Mouse (Mus musculus) Muller cell, postnatal 12 days (primary cell): ENCODE results near the gene Dbnl.
A peak's percentile ranks its signal among the peaks of the same experiment; 100 is the strongest.

ENCODE experiments used
- DNase-seq: peaks from one replicate; pipeline ENCODE4 v3.0.0-alpha.2; 2015; ENCODE audit errors: inconsistent ontology term

Gene Dbnl

GRCm38 (mm10) chr11:5837251-5838246, 49.3 kb downstream of the Dbnl start, which contains the start of gene Polm:
Gene Polm (minus strand): TSS chr11:5838016.
- peak; percentile 97 for DNase-seq

- no peak for DNase-seq
Measured at GRCm38 (mm10) chr11:5840346-5840745, 52.1 kb downstream of the Dbnl start.

DNA sequence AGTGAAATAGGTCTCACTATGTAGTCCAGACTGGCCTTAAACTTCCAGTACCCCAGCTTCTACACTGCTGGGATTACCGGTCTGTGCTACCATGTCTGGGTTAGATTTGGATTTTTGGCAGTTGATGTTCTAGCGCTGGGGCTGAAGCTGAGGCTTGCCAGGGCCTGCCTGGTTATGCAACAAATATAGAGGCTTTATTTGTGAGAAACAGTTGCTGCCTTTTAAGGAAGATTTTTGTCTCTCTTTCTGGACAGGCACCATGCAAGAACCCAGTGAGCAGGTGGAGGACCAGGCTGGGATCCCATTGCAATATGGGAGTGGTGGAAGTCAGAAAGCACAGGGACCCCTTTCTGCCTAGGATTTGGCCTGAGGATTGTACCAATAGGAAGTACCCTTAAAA, 53.5 kb downstream of the Dbnl start:
- no peak for DNase-seq

DNA sequence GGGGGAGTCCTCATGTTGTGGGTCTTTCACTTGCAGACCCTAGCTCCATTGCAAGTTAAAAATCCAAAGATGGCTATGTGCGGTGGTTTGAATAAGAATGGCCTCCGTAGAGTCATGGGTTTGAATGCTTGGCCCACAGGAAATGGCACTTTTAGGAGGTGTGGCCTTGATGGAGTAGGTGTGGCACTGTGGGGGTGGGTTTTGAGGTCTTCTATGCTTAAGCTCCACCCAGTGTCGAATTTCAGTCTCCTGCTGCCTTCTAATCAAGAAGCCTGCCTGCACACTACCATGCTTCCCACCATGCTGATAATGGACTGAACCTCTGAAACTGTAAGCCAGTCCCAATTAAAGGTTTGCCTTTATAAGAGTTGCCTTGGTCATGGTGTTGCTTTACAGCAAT, 54.8 kb downstream of the Dbnl start:
- DNase-seq: no peak

DNA sequence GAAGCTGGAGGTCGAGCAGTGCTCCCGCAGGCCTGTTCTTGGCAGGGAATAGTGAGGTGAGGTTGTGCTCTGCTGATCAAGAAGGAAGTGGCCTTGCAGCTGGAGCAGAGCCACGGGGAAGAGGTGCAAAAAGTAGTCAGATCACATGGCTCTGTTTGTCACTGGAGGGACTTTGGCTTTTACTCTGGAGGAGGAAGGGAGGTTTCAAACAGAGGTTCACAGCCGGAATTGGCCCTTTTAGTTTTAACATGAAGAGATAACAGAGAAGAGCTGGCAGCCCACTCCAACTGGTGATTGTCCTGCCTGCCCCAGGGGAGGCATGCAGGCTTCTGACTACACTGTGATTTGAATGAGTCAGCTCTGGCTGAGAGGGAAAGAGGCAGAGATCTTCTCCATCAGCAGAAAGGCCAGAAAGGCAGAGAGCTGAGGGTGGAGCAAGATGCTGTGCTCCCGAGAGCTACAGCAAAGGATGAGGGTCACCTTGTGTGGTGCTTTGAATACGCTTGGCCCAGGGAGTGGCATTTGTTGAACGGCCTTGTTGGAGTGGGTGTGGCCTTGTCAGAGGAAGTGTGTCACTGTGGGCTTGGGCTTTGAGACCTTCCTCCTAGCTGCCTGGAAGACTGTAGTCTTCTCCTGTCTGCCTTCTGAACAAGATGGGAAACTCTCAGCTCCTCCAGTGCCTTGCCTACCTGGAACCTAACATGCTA, 58.5 kb downstream of the Dbnl start:
- peak; percentile 35 for DNase-seq

GRCm38 (mm10) chr11:5848741-5849140, 60.5 kb downstream of the Dbnl start:
- peak; percentile 80 for DNase-seq

- peak; percentile 90 for DNase-seq
Measured at GRCm38 (mm10) chr11:5849316-5849715, 61.0 kb downstream of the Dbnl start.

- DNase-seq: no peak
Measured at GRCm38 (mm10) chr11:5850452-5850851, 62.2 kb downstream of the Dbnl start.
